Mouse (Mus musculus): Measurements from ENCODE around the gene Snd1.

- no peak for TF ChIP-seq POLR2AphosphoS2 (IDR thresholded peaks at IDR 0.05; ENCODE audit: insufficient read length, low read depth)
- no peak for TF ChIP-seq CEBPB (IDR thresholded peaks at IDR 0.05; ENCODE audit: insufficient read depth, poor library complexity, severe bottlenecking)
- no peak for TF ChIP-seq POLR2A (IDR thresholded peaks at IDR 0.05; ENCODE audit: insufficient read length, low read depth)
- no peak for TF ChIP-seq E2F4 (IDR thresholded peaks at IDR 0.05; ENCODE audit: insufficient read depth)
- TF ChIP-seq MAX (IDR thresholded peaks at IDR 0.05; ENCODE audit: low read depth): no peak
- TF ChIP-seq TCF3 (IDR thresholded peaks at IDR 0.05; ENCODE audit: insufficient read length, low read depth): no peak
- no peak for TF ChIP-seq TCF12 (IDR thresholded peaks at IDR 0.05; ENCODE audit: insufficient read depth, poor library complexity, severe bottlenecking)
- TF ChIP-seq MYOD1 (IDR thresholded peaks at IDR 0.05; ENCODE audit: control insufficient read depth in 1 of 3, insufficient read length in 2 of 3, low read depth in 2 of 3): no peak
- TF ChIP-seq SRF (IDR thresholded peaks at IDR 0.05; ENCODE audit: control insufficient read depth, insufficient read length, low read depth): no peak
- no peak for TF ChIP-seq USF1 (IDR thresholded peaks at IDR 0.05; ENCODE audit: low read depth)
- TF ChIP-seq REST (IDR thresholded peaks at IDR 0.05; ENCODE audit: insufficient read depth, insufficient read length): no peak
- no peak for TF ChIP-seq MYOG (IDR thresholded peaks at IDR 0.05; ENCODE audit: control insufficient read depth in 1 of 3, insufficient read depth in 1 of 3, insufficient read length in 2 of 3, low read depth in 2 of 3)
Measured at GRCm38 (mm10) chr6:28982817-28983216, 507.9 kb downstream of the Snd1 start.

All from myocyte (in vitro differentiated cells).